Mouse (Mus musculus): ENCODE measurements around the gene Cap1. TPM values are rescaled to one million over a fixed set of nuclear protein-coding genes. Genes with fewer than 3 reads are reported as not detected.

Gene Cap1
- polyA plus RNA-seq, 2 experiments = 68.0 to 95.8 TPM

- WGBS = 53% methylated on average over 2 of the region's 2 CpGs
- peaks cover 21% of the 10 kb centered on the region for H3K4me1 ChIP-seq (ENCODE audit: control insufficient read depth, insufficient read depth, low read length)
- TF ChIP-seq POLR2A (IDR thresholded peaks at IDR 0.05; ENCODE audit: borderline replicate concordance, extremely low read depth, insufficient read depth, insufficient read length) = no peak
- no peak overlapping the region for H3K9ac ChIP-seq (ENCODE audit: low read depth, low read length, severe bottlenecking)
- DNase-seq (ENCODE audit: low spot score) (no peak), ATAC-seq (ENCODE audit: low FRiP score, low read depth) (no peak)
- no peaks in the 10 kb centered on the region for H3K36me3 ChIP-seq (ENCODE audit: control insufficient read depth, insufficient read depth, low read length)
- peak overlapping the region; percentile 98; the same call in 1 of the 2 replicates for H3K27ac ChIP-seq (replicated peaks; ENCODE audit: low read depth, low read length)
- no peaks in the 10 kb centered on the region for H3K9me3 ChIP-seq (ENCODE audit: control insufficient read depth, low read length)
- no peaks in the 10 kb centered on the region for H3K27me3 ChIP-seq (ENCODE audit: control insufficient read depth, insufficient read depth, low read length)
- H3K4me3 ChIP-seq (replicated peaks; ENCODE audit: low read length) = peak overlapping the region; percentile 79; the same call in 1 of the 2 replicates
- peak overlapping the region; percentile 89 for H3K4me2 ChIP-seq (replicated peaks; ENCODE audit: low read depth, low read length, severe bottlenecking)
These were observed 1.5 kb upstream of the Cap1 start for GRCm38 (mm10) chr4:122887336-122887735.

DNA sequence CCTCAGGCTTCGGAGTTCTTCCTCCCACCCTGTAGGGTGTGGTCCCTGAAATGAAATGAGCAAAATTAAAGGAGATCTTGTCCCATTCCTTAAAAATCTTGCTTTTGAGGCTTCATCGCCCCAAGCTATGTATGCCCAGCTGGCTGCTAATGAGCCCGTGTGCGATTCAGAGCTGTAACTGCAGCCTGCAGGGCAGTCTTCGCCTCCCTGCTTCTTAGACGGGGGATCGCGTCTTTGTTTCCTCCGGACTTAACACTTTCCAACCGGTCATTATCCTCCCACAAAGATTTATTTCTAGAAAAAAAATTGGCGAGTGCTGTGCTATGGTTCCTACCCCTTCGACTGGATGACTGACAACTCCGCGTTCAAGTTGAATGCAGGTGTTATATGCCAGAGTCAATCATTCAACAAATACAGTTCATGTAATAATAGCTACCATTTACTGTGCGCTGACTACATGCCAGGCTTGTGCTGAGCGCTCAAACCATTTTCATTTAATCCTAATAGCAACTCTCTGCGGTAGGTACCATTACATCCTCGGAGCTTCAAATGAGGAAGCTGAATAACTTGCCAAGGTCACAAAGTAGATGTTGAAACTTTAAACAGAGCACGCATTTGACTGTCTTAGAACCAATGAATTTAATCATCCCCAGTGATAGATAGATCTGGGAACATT lies 861 bp upstream of the Cap1 start:
- peaks cover 20% of the 10 kb centered on the region for H3K4me1 ChIP-seq (ENCODE audit: control insufficient read depth, insufficient read depth, low read length)
- H3K27ac ChIP-seq (replicated peaks; ENCODE audit: low read depth, low read length) = peak overlapping the region; percentile 98
- 4% methylated on average over 19 of the region's 19 CpGs for WGBS
- no peaks in the 10 kb centered on the region for H3K27me3 ChIP-seq (ENCODE audit: control insufficient read depth, insufficient read depth, low read length)
- 0 out of 2 replicates have a peak, but pooled peaks have one; percentile 16 for TF ChIP-seq POLR2A (IDR thresholded peaks at IDR 0.05; ENCODE audit: borderline replicate concordance, extremely low read depth, insufficient read depth, insufficient read length)
- H3K9me3 ChIP-seq (ENCODE audit: control insufficient read depth, low read length) = no peaks in the 10 kb centered on the region
- ATAC-seq (ENCODE audit: low FRiP score, low read depth) = no peak
- peak overlapping the region; percentile 89 for H3K4me2 ChIP-seq (replicated peaks; ENCODE audit: low read depth, low read length, severe bottlenecking)
- no peaks in the 10 kb centered on the region for H3K36me3 ChIP-seq (ENCODE audit: control insufficient read depth, insufficient read depth, low read length)
- no peak for DNase-seq (ENCODE audit: low spot score)
- peak overlapping the region; percentile 75 for H3K9ac ChIP-seq (ENCODE audit: low read depth, low read length, severe bottlenecking)
- peak overlapping the region; percentile 79 for H3K4me3 ChIP-seq (replicated peaks; ENCODE audit: low read length)

DNA sequence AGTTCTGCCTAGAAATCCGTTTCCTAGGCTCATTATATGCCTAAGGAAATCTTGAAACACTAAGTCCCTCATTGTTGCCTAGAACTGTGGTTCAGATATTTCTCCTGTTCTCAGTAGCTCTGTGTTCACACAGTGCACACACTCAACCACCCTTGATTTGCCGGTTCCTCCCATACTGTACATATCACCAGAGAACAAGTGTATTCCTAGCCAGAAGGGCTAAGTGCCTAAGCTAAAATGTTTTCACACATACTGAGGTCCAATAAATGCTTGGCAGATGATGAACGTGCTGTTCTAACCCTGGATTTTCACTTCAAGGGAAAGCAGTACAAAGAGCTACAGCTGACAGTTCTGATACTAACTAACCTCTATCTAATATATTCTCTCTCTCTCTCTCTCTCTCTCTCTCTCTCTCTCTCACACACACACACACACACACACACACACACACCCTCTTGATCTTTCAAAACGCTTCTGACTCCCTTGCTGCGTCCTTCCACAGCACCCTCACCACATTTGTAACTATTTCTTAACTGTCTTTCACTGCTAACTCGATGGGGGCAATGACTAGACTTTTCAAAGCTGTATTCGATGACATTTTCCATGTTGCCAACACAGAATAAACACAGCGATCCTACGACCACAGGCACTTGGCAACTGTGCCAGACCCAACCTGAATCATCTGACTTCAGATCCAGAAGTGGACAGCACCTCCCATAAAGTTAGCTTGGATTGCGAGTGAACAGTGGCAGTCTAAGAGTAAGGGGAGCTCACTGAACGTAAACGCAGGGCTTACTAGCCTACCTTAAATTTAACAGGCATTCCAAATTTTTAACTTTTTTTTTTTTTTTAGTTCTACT lies 1.1 kb downstream of the Cap1 start:
- peak overlapping the region; percentile 79 for H3K4me3 ChIP-seq (replicated peaks; ENCODE audit: low read length)
- DNase-seq (ENCODE audit: low spot score) (no peak), ATAC-seq (ENCODE audit: low FRiP score, low read depth) (no peak)
- H3K27me3 ChIP-seq (ENCODE audit: control insufficient read depth, insufficient read depth, low read length) = no peaks in the 10 kb centered on the region
- peak overlapping the region; percentile 98 for H3K27ac ChIP-seq (replicated peaks; ENCODE audit: low read depth, low read length)
- no peaks in the 10 kb centered on the region for H3K9me3 ChIP-seq (ENCODE audit: control insufficient read depth, low read length)
- peak overlapping the region; percentile 67 for H3K9ac ChIP-seq (ENCODE audit: low read depth, low read length, severe bottlenecking)
- no peak for TF ChIP-seq POLR2A (IDR thresholded peaks at IDR 0.05; ENCODE audit: borderline replicate concordance, extremely low read depth, insufficient read depth, insufficient read length)
- H3K4me2 ChIP-seq (replicated peaks; ENCODE audit: low read depth, low read length, severe bottlenecking) = peak overlapping the region; percentile 89
- 36% methylated on average over 12 of the region's 12 CpGs for WGBS
- no peaks in the 10 kb centered on the region for H3K36me3 ChIP-seq (ENCODE audit: control insufficient read depth, insufficient read depth, low read length)
- H3K4me1 ChIP-seq (ENCODE audit: control insufficient read depth, insufficient read depth, low read length) = peaks cover 18% of the 10 kb centered on the region

DNA sequence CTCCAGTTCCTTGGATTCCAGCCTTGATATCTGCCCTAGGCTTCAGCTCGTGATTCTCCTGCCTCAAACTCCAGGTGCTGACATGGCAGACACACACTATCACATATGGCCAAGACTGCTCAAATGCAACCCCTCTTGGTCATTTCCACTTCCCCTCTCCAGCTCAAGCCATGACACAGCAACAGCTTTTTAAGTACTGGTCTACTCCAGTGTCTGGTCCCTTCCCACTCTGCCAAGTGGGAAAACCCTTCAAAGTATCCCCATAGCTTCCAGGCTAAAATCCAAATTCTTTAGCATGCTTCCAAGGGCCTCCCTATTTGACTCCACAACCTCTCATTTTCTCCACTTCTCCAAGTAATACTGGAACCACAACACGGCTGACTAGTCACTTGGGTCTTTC lies 1.8 kb downstream of the Cap1 start:
- WGBS = 72% methylated on average over 2 of the region's 2 CpGs
- no peak overlapping the region for H3K9ac ChIP-seq (ENCODE audit: low read depth, low read length, severe bottlenecking)
- no peak for DNase-seq (ENCODE audit: low spot score)
- no peaks in the 10 kb centered on the region for H3K27me3 ChIP-seq (ENCODE audit: control insufficient read depth, insufficient read depth, low read length)
- H3K4me2 ChIP-seq (replicated peaks; ENCODE audit: low read depth, low read length, severe bottlenecking) = peak overlapping the region; percentile 89
- H3K4me1 ChIP-seq (ENCODE audit: control insufficient read depth, insufficient read depth, low read length) = peaks cover 18% of the 10 kb centered on the region
- H3K36me3 ChIP-seq (ENCODE audit: control insufficient read depth, insufficient read depth, low read length) = no peaks in the 10 kb centered on the region
- no peak for ATAC-seq (ENCODE audit: low FRiP score, low read depth)
- no peak overlapping the region for H3K27ac ChIP-seq (replicated peaks; ENCODE audit: low read depth, low read length)
- H3K9me3 ChIP-seq (ENCODE audit: control insufficient read depth, low read length) = no peaks in the 10 kb centered on the region
- no peak for TF ChIP-seq POLR2A (IDR thresholded peaks at IDR 0.05; ENCODE audit: borderline replicate concordance, extremely low read depth, insufficient read depth, insufficient read length)
- peak overlapping the region; percentile 79; the same call in 1 of the 2 replicates for H3K4me3 ChIP-seq (replicated peaks; ENCODE audit: low read length)

- H3K9me3 ChIP-seq (ENCODE audit: control insufficient read depth, low read length) = no peaks in the 10 kb centered on the region
- peaks cover 18% of the 10 kb centered on the region for H3K4me1 ChIP-seq (ENCODE audit: control insufficient read depth, insufficient read depth, low read length)
- ATAC-seq (ENCODE audit: low FRiP score, low read depth) (no peak), DNase-seq (ENCODE audit: low spot score) (no peak)
- H3K4me3 ChIP-seq (replicated peaks; ENCODE audit: low read length) = no peak overlapping the region
- H3K27ac ChIP-seq (replicated peaks; ENCODE audit: low read depth, low read length) = no peak overlapping the region
- TF ChIP-seq POLR2A (IDR thresholded peaks at IDR 0.05; ENCODE audit: borderline replicate concordance, extremely low read depth, insufficient read depth, insufficient read length) = no peak
- no peak overlapping the region for H3K9ac ChIP-seq (ENCODE audit: low read depth, low read length, severe bottlenecking)
- H3K27me3 ChIP-seq (ENCODE audit: control insufficient read depth, insufficient read depth, low read length) = no peaks in the 10 kb centered on the region
- H3K4me2 ChIP-seq (replicated peaks; ENCODE audit: low read depth, low read length, severe bottlenecking) = peak overlapping the region; percentile 89; the same call in 1 of the 2 replicates
- H3K36me3 ChIP-seq (ENCODE audit: control insufficient read depth, insufficient read depth, low read length) = no peaks in the 10 kb centered on the region
- WGBS = 86% methylated on average over 3 of the region's 3 CpGs
These were observed 2.6 kb downstream of the Cap1 start for GRCm38 (mm10) chr4:122883294-122883693.

All from limb, embryonic 14.5 days (tissue).